Mouse (Mus musculus) liver, embryonic 16.5 days (tissue): ENCODE measurements around the gene P2ry2. TPM values are rescaled to one million over a fixed set of nuclear protein-coding genes. Genes with fewer than 3 reads are reported as not detected.
A peak's percentile ranks its signal among the peaks of the same experiment; 100 is the strongest.

ENCODE experiments used
- ATAC-seq: fragments of 200-750 bp; cut with Nextera tagmentation; 2 replicates; pipeline ENCODE4 v1.8.0; 2017; ENCODE audit warnings: low read depth, mild to moderate bottlenecking, moderate number of reproducible peaks, moderate library complexity
- H3K27ac ChIP-seq: fragments of 300-500 bp; sonication (generic); 2 replicates; pipeline ENCODE4 v1.5.1; 2014; ENCODE audit warnings: mild to moderate bottlenecking, low read length
- H3K27me3 ChIP-seq: fragments of 300-500 bp; sonication (generic); 2 replicates; pipeline ENCODE4 v1.6.1; 2014; ENCODE audit warnings: low read depth, low read length, mixed read lengths; ENCODE audit not compliant: control insufficient read depth, insufficient read depth
- H3K36me3 ChIP-seq: fragments of 300-500 bp; sonication (generic); 2 replicates; pipeline ENCODE4 v1.6.1; 2014; ENCODE audit warnings: mild to moderate bottlenecking; ENCODE audit not compliant: control insufficient read depth, insufficient read depth
- H3K4me1 ChIP-seq: fragments of 300-500 bp; sonication (generic); 2 replicates; pipeline ENCODE4 v1.6.1; 2014; ENCODE audit warnings: low read depth, low read length, mixed read lengths; ENCODE audit not compliant: control insufficient read depth
- H3K4me2 ChIP-seq: fragments of 300-500 bp; sonication (generic); 2 replicates; pipeline ENCODE4 v1.6.1; 2014; ENCODE audit warnings: low read depth, low read length, mixed read lengths
- H3K4me3 ChIP-seq: fragments of 300-500 bp; sonication (generic); 2 replicates; pipeline ENCODE4 v1.5.1; 2014; ENCODE audit warnings: low read depth, mild to moderate bottlenecking, low read length
- H3K9ac ChIP-seq: fragments of 300-500 bp; sonication (generic); 2 replicates; pipeline ENCODE4 v1.6.1; 2014; ENCODE audit warnings: low read depth, low read length
- H3K9me3 ChIP-seq: fragments of 300-500 bp; sonication (generic); replicated peaks from 2 replicates; pipeline ENCODE4 v1.6.1; 2016; ENCODE audit warnings: low read length; ENCODE audit not compliant: control insufficient read depth
- WGBS: fragments of 180-500 bp; shearing (Covaris S2); extraction: QIAGEN DNeasy Blood & Tissue Kit; methylation state at CpG from one replicate; pipeline ENCODE4 v1.1.7; 2014; ENCODE audit not compliant: insufficient replicate concordance; 5-methylcytosine and 5-hydroxymethylcytosine counted together
- polyA plus RNA-seq: library from polyadenylated mRNA; unstranded; fragments of >200 nt; fragmentation: Nextera tagmentation; extraction: Ambion mirVana; gene quantifications from 2 replicates; pipeline ENCODE4 v1.2.1, GENCODE M21; 2015

P2ry2 gene
- polyA plus RNA-seq, 1 experiment from 2014 or later, result 3.2 TPM

- no peaks in the 10 kb centered on the region for H3K27me3 ChIP-seq
- no peaks in the 10 kb centered on the region for H3K36me3 ChIP-seq
- no peak overlapping the region; the same call in 1 of the 2 replicates for H3K27ac ChIP-seq
- H3K4me3 ChIP-seq, result no peak overlapping the region
- 35% methylated on average over 13 of the region's 13 CpGs for WGBS
- no peaks in the 10 kb centered on the region for H3K9me3 ChIP-seq
- no peaks in the 10 kb centered on the region; the same call in 1 of the 2 replicates for H3K4me1 ChIP-seq
- no peak overlapping the region for H3K9ac ChIP-seq
- no peak for ATAC-seq
- no peak overlapping the region for H3K4me2 ChIP-seq
Observed at GRCm38 (mm10) chr7:101050724-101051550, 38.3 kb upstream of the P2ry2 start.

GRCm38 (mm10) chr7:101049326-101050087 lies 36.8 kb upstream of the P2ry2 start:
- Histone ChIP-seq H3K9ac (no peak overlapping the region), H3K27me3 (no peaks in the 10 kb centered on the region), H3K27ac (no peak overlapping the region), H3K4me1 (no peaks in the 10 kb centered on the region; the same call in 1 of the 2 replicates), H3K36me3 (no peaks in the 10 kb centered on the region), H3K4me2 (no peak overlapping the region), H3K9me3 (no peaks in the 10 kb centered on the region), H3K4me3 (no peak overlapping the region)
- 60% methylated on average over 7 of the region's 7 CpGs for whole genome bisulfite sequencing
- ATAC-seq, result no peak

- Histone ChIP-seq H3K9ac (no peak overlapping the region), H3K4me1 (no peaks in the 10 kb centered on the region; the same call in 1 of the 2 replicates), H3K4me3 (no peak overlapping the region), H3K27ac (no peak overlapping the region), H3K4me2 (no peak overlapping the region), H3K9me3 (no peaks in the 10 kb centered on the region), H3K36me3 (no peaks in the 10 kb centered on the region), H3K27me3 (no peaks in the 10 kb centered on the region)
- WGBS, result 67% methylated on average over 5 of the region's 5 CpGs
- no peak for ATAC-seq
Observed at GRCm38 (mm10) chr7:101048247-101048646, 35.6 kb upstream of the P2ry2 start.

GRCm38 (mm10) chr7:101043846-101044541 lies 31.3 kb upstream of the P2ry2 start:
- H3K9me3 ChIP-seq, result no peaks in the 10 kb centered on the region
- 57% methylated on average over 8 of the region's 8 CpGs for WGBS
- no peak overlapping the region for H3K4me2 ChIP-seq
- ATAC-seq, result no peak
- H3K9ac ChIP-seq, result no peak overlapping the region
- no peaks in the 10 kb centered on the region for H3K27me3 ChIP-seq
- H3K27ac ChIP-seq, result no peak overlapping the region
- no peak overlapping the region for H3K4me3 ChIP-seq
- H3K4me1 ChIP-seq, result peaks cover 3% of the 10 kb centered on the region
- no peaks in the 10 kb centered on the region for H3K36me3 ChIP-seq

- WGBS, result 15% methylated on average over 5 of the region's 5 CpGs
- no peaks in the 10 kb centered on the region for H3K36me3 ChIP-seq
- H3K4me3 ChIP-seq, result no peak overlapping the region
- ATAC-seq, result peak; percentile 78
- H3K27ac ChIP-seq, result no peak overlapping the region
- no peaks in the 10 kb centered on the region for H3K9me3 ChIP-seq
- H3K9ac ChIP-seq, result no peak overlapping the region
- H3K4me1 ChIP-seq, result peaks cover 3% of the 10 kb centered on the region
- no peaks in the 10 kb centered on the region for H3K27me3 ChIP-seq
- no peak overlapping the region for H3K4me2 ChIP-seq
Observed at GRCm38 (mm10) chr7:101041977-101042749, 29.5 kb upstream of the P2ry2 start.

- no peak overlapping the region for H3K4me2 ChIP-seq
- H3K9ac ChIP-seq, result no peak overlapping the region
- no peak overlapping the region for H3K4me3 ChIP-seq
- H3K9me3 ChIP-seq, result no peaks in the 10 kb centered on the region
- no peak overlapping the region for H3K27ac ChIP-seq
- no peak for ATAC-seq
- no peaks in the 10 kb centered on the region for H3K27me3 ChIP-seq
- 36% methylated on average over 2 of the region's 2 CpGs for whole genome bisulfite sequencing
- H3K4me1 ChIP-seq, result peaks cover 3% of the 10 kb centered on the region
- no peaks in the 10 kb centered on the region for H3K36me3 ChIP-seq
Observed at GRCm38 (mm10) chr7:101041544-101041943, 28.9 kb upstream of the P2ry2 start.

- Histone ChIP-seq H3K9ac (no peak overlapping the region), H3K27ac (no peak overlapping the region), H3K27me3 (no peaks in the 10 kb centered on the region), H3K4me2 (no peak overlapping the region), H3K4me1 (peaks cover 7% of the 10 kb centered on the region), H3K36me3 (no peaks in the 10 kb centered on the region), H3K9me3 (no peaks in the 10 kb centered on the region), H3K4me3 (no peak overlapping the region)
- WGBS, result 29% methylated on average over 2 of the region's 2 CpGs
- ATAC-seq, result no peak
Observed at GRCm38 (mm10) chr7:101033371-101033770, 20.7 kb upstream of the P2ry2 start.

- WGBS, result 63% methylated on average over 8 of the region's 8 CpGs
- Histone ChIP-seq H3K4me3 (no peak overlapping the region), H3K9me3 (no peaks in the 10 kb centered on the region), H3K27ac (no peak overlapping the region), H3K36me3 (no peaks in the 10 kb centered on the region), H3K27me3 (no peaks in the 10 kb centered on the region), H3K9ac (no peak overlapping the region), H3K4me2 (no peak overlapping the region), H3K4me1 (peaks cover 7% of the 10 kb centered on the region)
- no peak for ATAC-seq
Observed at GRCm38 (mm10) chr7:101031234-101031633, 18.6 kb upstream of the P2ry2 start.
